ENCODE assay signal across 8 mouse cellular contexts in the genomic region with DNA sequence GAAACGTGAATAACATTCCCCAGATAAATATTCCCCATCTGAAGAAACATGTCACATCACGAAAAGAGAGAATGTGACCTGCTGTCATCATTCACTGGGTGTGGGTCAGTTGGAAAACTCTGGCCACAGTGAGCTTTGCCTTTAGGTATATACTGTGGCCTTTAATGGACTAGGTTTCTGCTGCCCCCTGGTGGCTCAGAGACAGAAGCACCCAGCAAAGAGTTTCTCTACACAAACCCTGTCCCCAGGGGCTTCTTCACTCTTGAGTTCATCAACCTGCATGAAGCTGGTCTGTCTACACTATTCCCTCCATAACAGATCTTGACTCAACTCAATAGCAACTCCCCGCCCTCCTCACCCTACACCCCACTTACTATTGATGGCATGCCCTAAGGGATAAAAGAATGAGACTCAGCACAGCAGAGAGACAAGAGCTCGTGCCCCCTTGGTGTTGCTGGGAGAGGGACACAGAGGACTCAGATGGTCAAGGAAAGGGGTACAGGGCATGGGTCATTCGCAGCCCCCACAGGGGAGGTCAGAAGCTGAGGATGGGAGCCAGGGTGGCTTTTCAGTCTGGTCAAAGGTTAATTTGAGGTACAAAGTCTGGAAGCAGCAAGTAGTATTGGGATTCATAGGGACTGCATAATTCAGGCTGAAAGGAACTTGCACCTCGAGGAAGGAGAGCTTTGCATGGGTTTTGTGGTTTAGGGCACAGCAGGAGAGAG. TPM values are rescaled to one million over a fixed set of nuclear protein-coding genes. Genes with fewer than 3 reads are reported as not detected.
DNase-seq lines count a peak whose midpoint lies in the region; ATAC-seq and TF ChIP-seq lines count a peak whose summit lies in the region.

No protein-coding gene starts in this region.

- no peaks in the 10 kb centered on the region for H3K27me3 ChIP-seq in embryonic facial prominence, embryonic 11.5 days (ENCODE audit: control insufficient read depth, insufficient read depth, low read length)
- H3K27me3 ChIP-seq in spleen, adult 2 months (ENCODE audit: control insufficient read depth, insufficient read depth, low read length): no peaks in the 10 kb centered on the region

- TF ChIP-seq POLR2A in spleen, adult 2 months (IDR thresholded peaks at IDR 0.05; ENCODE audit: low read depth, low read length): no peak

- no peak overlapping the region for H3K4me3 ChIP-seq in embryonic facial prominence, embryonic 11.5 days (ENCODE audit: low read depth, low read length)
- H3K4me3 ChIP-seq in spleen, adult 2 months (ENCODE audit: extremely low read depth, insufficient read depth, insufficient read length): no peak overlapping the region

- H3K9me3 ChIP-seq in embryonic facial prominence, embryonic 11.5 days (replicated peaks; ENCODE audit: control insufficient read depth, low read length): no peaks in the 10 kb centered on the region

- no peak overlapping the region for H3K9ac ChIP-seq in embryonic facial prominence, embryonic 11.5 days (replicated peaks; ENCODE audit: low read length)

- no peak overlapping the region for H3K4me2 ChIP-seq in embryonic facial prominence, embryonic 11.5 days (ENCODE audit: low read depth, low read length)

- DNase-seq in CD4-positive, CD25-positive, alpha-beta regulatory T cell, adult 2 months (ENCODE audit: low read depth, low spot score): peak; percentile 76
- peak; percentile 62 for DNase-seq in adrenal gland, adult 2 months
- DNase-seq in embryonic facial prominence, embryonic 11.5 days (ENCODE audit: low spot score): peak; percentile 84
- peak; percentile 35 for DNase-seq in hindlimb bud, embryonic 11.5 days (ENCODE audit: extremely low spot score, low read depth, low spot score)
- peak; percentile 65 to 68 for DNase-seq in left cerebral cortex, adult 18-20 months (ENCODE audit: low spot score in 2 of 2)
- peak; percentile 28 to 62 for DNase-seq in spleen, adult 2 months (ENCODE audit: low read depth in 1 of 2, low spot score in 2 of 2)

- H3K4me1 ChIP-seq in embryonic facial prominence, embryonic 11.5 days (ENCODE audit: control insufficient read depth, insufficient read depth, low read length): no peaks in the 10 kb centered on the region
- H3K4me1 ChIP-seq in spleen, adult 2 months (ENCODE audit: control insufficient read depth, insufficient read depth, insufficient read length): no peaks in the 10 kb centered on the region

- no peaks in the 10 kb centered on the region for H3K36me3 ChIP-seq in embryonic facial prominence, embryonic 11.5 days (replicated peaks; ENCODE audit: control insufficient read depth, insufficient read depth, low read depth, low read length)
- H3K36me3 ChIP-seq in spleen, adult 2 months (ENCODE audit: control insufficient read depth, insufficient read depth, low read length): no peaks in the 10 kb centered on the region

- no peak for ATAC-seq in CD4-positive, CD25-positive, alpha-beta regulatory T cell, adult 4 months
- 0 out of 2 replicates have a peak, but pooled peaks have one; percentile 18 for ATAC-seq in embryonic facial prominence, embryonic 11.5 days (replicated peaks; ENCODE audit: insufficient number of reproducible peaks, low FRiP score, low TSS enrichment, low read depth)
- peak; percentile 91 for ATAC-seq in megakaryocyte, adult 5-6 weeks (ENCODE audit: poor library complexity, severe bottlenecking)

- TF ChIP-seq CTCF in spleen, adult 2 months (IDR thresholded peaks at IDR 0.05; ENCODE audit: extremely low read depth, insufficient read depth, insufficient read length, insufficient replicate concordance): peak; percentile 57; the same call in 1 of the 2 replicates

- H3K27ac ChIP-seq in embryonic facial prominence, embryonic 11.5 days (replicated peaks; ENCODE audit: low read depth, low read length): no peak overlapping the region
- H3K27ac ChIP-seq in spleen, adult 2 months (ENCODE audit: insufficient read depth, low read length): no peak overlapping the region

- 22% methylated on average over 6 of the region's 6 CpGs for WGBS in embryonic facial prominence, embryonic 11.5 days
- 26% methylated on average over 6 of the region's 6 CpGs for WGBS in spleen, adult 2 months

RNA-seq across cellular contexts. Expression of gene Spint5, which starts 11.0 kb away (rescaled TPM):
- polyA plus RNA-seq in CD4-positive, CD25-positive, alpha-beta regulatory T cell, adult 4 months (2017; shearing (Covaris generic)): not detected
- total RNA-seq in adrenal gland, adult 2 months (2021): not detected
- polyA plus RNA-seq in adrenal gland, adult 2 months (2012; rRNA removed): not detected in 2 replicates
- polyA plus RNA-seq in embryonic facial prominence, embryonic 11.5 days (2014; fragmentation: Nextera tagmentation; extraction: Ambion mirVana): not detected in 2 replicates
- total RNA-seq in left cerebral cortex, adult 18-20 months (2021): not detected
- total RNA-seq in megakaryocyte, adult 5-6 weeks (2015): not detected in 2 replicates
- total RNA-seq in megakaryocyte, adult 5-6 weeks (2017): not detected in 2 replicates
- not detected in 2 replicates for polyA plus RNA-seq in spleen, adult 2 months (2012; rRNA removed)

RNA-seq across cellular contexts. Expression of gene Wfdc3, which starts 19.7 kb away (rescaled TPM):
- not detected for polyA plus RNA-seq in CD4-positive, CD25-positive, alpha-beta regulatory T cell, adult 4 months (2017; shearing (Covaris generic))
- under 1 TPM; 0.24 to 0.32 TPM for total RNA-seq in adrenal gland, adult 2 months (2021)
- polyA plus RNA-seq in adrenal gland, adult 2 months (2012; rRNA removed): 0.17 and 0.27 TPM in 2 replicates
- 0.38 and 0.46 TPM in 2 replicates for polyA plus RNA-seq in embryonic facial prominence, embryonic 11.5 days (2014; fragmentation: Nextera tagmentation; extraction: Ambion mirVana)
- total RNA-seq in left cerebral cortex, adult 18-20 months (2021): 1 to 10 TPM; 1.3 to 1.5 TPM
- 1.0 TPM in 1 of 2 replicates, not detected in the other for total RNA-seq in megakaryocyte, adult 5-6 weeks (2015)
- total RNA-seq in megakaryocyte, adult 5-6 weeks (2017): not detected in 2 replicates
- 0.18 and 0.34 TPM in 2 replicates for polyA plus RNA-seq in spleen, adult 2 months (2012; rRNA removed)

RNA-seq across cellular contexts. Expression of gene Dnttip1, which starts 19.7 kb away (rescaled TPM):
- 1 to 10 TPM; 3.8 to 7.3 TPM for polyA plus RNA-seq in CD4-positive, CD25-positive, alpha-beta regulatory T cell, adult 4 months (2017; shearing (Covaris generic))
- total RNA-seq in adrenal gland, adult 2 months (2021): 10 to 100 TPM; 34.9 to 41.8 TPM
- polyA plus RNA-seq in adrenal gland, adult 2 months (2012; rRNA removed): 29.7 and 44.4 TPM in 2 replicates
- polyA plus RNA-seq in embryonic facial prominence, embryonic 11.5 days (2014; fragmentation: Nextera tagmentation; extraction: Ambion mirVana): 82.0 and 83.1 TPM in 2 replicates
- total RNA-seq in left cerebral cortex, adult 18-20 months (2021): 10 to 100 TPM; 34.5 to 37.5 TPM
- total RNA-seq in megakaryocyte, adult 5-6 weeks (2015): 27.3 and 28.5 TPM in 2 replicates
- 18.5 and 27.0 TPM in 2 replicates for total RNA-seq in megakaryocyte, adult 5-6 weeks (2017)
- 38.9 and 48.0 TPM in 2 replicates for polyA plus RNA-seq in spleen, adult 2 months (2012; rRNA removed)

RNA-seq across cellular contexts. Expression of gene Spint4, which starts 27.8 kb away (rescaled TPM):
- not detected for polyA plus RNA-seq in CD4-positive, CD25-positive, alpha-beta regulatory T cell, adult 4 months (2017; shearing (Covaris generic))
- total RNA-seq in adrenal gland, adult 2 months (2021): not detected
- not detected in 2 replicates for polyA plus RNA-seq in adrenal gland, adult 2 months (2012; rRNA removed)
- not detected in 2 replicates for polyA plus RNA-seq in embryonic facial prominence, embryonic 11.5 days (2014; fragmentation: Nextera tagmentation; extraction: Ambion mirVana)
- not detected for total RNA-seq in left cerebral cortex, adult 18-20 months (2021)
- not detected in 2 replicates for total RNA-seq in megakaryocyte, adult 5-6 weeks (2015)
- not detected in 2 replicates for total RNA-seq in megakaryocyte, adult 5-6 weeks (2017)
- not detected in 2 replicates for polyA plus RNA-seq in spleen, adult 2 months (2012; rRNA removed)

RNA-seq across cellular contexts. Expression of gene Wfdc13, which starts 41.1 kb away (rescaled TPM):
- not detected for polyA plus RNA-seq in CD4-positive, CD25-positive, alpha-beta regulatory T cell, adult 4 months (2017; shearing (Covaris generic))
- total RNA-seq in adrenal gland, adult 2 months (2021): not detected
- 0.13 TPM in 1 of 2 replicates, not detected in the other for polyA plus RNA-seq in adrenal gland, adult 2 months (2012; rRNA removed)
- polyA plus RNA-seq in embryonic facial prominence, embryonic 11.5 days (2014; fragmentation: Nextera tagmentation; extraction: Ambion mirVana): not detected in 2 replicates
- total RNA-seq in left cerebral cortex, adult 18-20 months (2021): not detected
- total RNA-seq in megakaryocyte, adult 5-6 weeks (2015): not detected in 2 replicates
- total RNA-seq in megakaryocyte, adult 5-6 weeks (2017): not detected in 2 replicates
- polyA plus RNA-seq in spleen, adult 2 months (2012; rRNA removed): not detected in 2 replicates
